Mouse (Mus musculus) stomach, embryonic 15.5 days (tissue): ENCODE data around the gene Naa11. TPM values are rescaled to one million over a fixed set of nuclear protein-coding genes. Genes with fewer than 3 reads are reported as not detected.

Experiments used
- ATAC-seq: fragments of 200-750 bp; cut with Nextera tagmentation; 2 replicates; pipeline ENCODE4 v1.8.0; 2017; ENCODE audit warnings: low read depth, moderate number of reproducible peaks, moderate TSS enrichment; ENCODE audit not compliant: insufficient read depth, low FRiP score
- H3K27ac ChIP-seq: fragments of 300-500 bp; sonication (generic); 2 replicates; pipeline ENCODE4 v1.5.1; 2015; ENCODE audit warnings: mild to moderate bottlenecking, inconsistent platforms
- H3K27me3 ChIP-seq: fragments of 300-500 bp; sonication (generic); replicated peaks from 2 replicates; pipeline ENCODE4 v1.6.1; 2015; ENCODE audit warnings: inconsistent platforms
- H3K36me3 ChIP-seq: fragments of 300-500 bp; sonication (generic); 2 replicates; pipeline ENCODE4 v1.6.1; 2015; ENCODE audit warnings: inconsistent platforms
- H3K4me1 ChIP-seq: fragments of 300-500 bp; sonication (generic); 2 replicates; pipeline ENCODE4 v1.6.1; 2015; ENCODE audit warnings: inconsistent platforms
- H3K4me2 ChIP-seq: fragments of 300-500 bp; sonication (generic); 2 replicates; pipeline ENCODE4 v1.6.1; 2015; ENCODE audit warnings: mild to moderate bottlenecking, inconsistent platforms
- H3K4me3 ChIP-seq: fragments of 300-500 bp; sonication (generic); replicated peaks from 2 replicates; pipeline ENCODE4 v1.5.1; 2015; ENCODE audit warnings: inconsistent platforms
- H3K9ac ChIP-seq: fragments of 300-500 bp; sonication (generic); 2 replicates; pipeline ENCODE4 v1.6.1; 2015; ENCODE audit warnings: inconsistent platforms
- H3K9me3 ChIP-seq: fragments of 300-500 bp; sonication (generic); 2 replicates; pipeline ENCODE4 v1.6.1; 2016; ENCODE audit warnings: inconsistent platforms
- WGBS: fragments of 180-500 bp; shearing (Covaris S2); methylation state at CpG from one replicate; pipeline ENCODE4 v1.1.7; 2015; 5-methylcytosine and 5-hydroxymethylcytosine counted together
- polyA plus RNA-seq: library from polyadenylated mRNA; unstranded; fragments of >200 nt; fragmentation: Nextera tagmentation; extraction: Ambion mirVana; gene quantifications from 2 replicates; pipeline ENCODE4 v1.2.1, GENCODE M21; 2015

Gene Naa11
- polyA plus RNA-seq, 1 experiment from 2014 or later = 0.06 TPM

- ATAC-seq = no peak
- Histone ChIP-seq H3K4me3 (no peak overlapping the region; the same call in 1 of the 2 replicates), H3K27me3 (no peaks in the 10 kb centered on the region), H3K9ac (no peak overlapping the region), H3K4me2 (peak overlapping the region; percentile 29), H3K9me3 (no peaks in the 10 kb centered on the region), H3K27ac (no peak overlapping the region), H3K4me1 (0 out of 2 replicates have a peak, but pooled peaks cover 2% of the 10 kb centered on the region), H3K36me3 (no peaks in the 10 kb centered on the region)
- 31% methylated on average over 14 of the region's 14 CpGs for WGBS
Observed at GRCm38 (mm10) chr5:97382548-97383222, 9.5 kb downstream of the Naa11 start.

GRCm38 (mm10) chr5:97379976-97380375 lies 12.2 kb downstream of the Naa11 start:
- H3K4me3 ChIP-seq = no peak overlapping the region
- H3K9me3 ChIP-seq = no peaks in the 10 kb centered on the region
- 38% methylated on average over 3 of the region's 3 CpGs for WGBS
- 0 out of 2 replicates have a peak, but pooled peaks cover 2% of the 10 kb centered on the region for H3K4me1 ChIP-seq
- H3K36me3 ChIP-seq = no peaks in the 10 kb centered on the region
- no peak overlapping the region for H3K9ac ChIP-seq
- H3K27ac ChIP-seq = no peak overlapping the region
- no peaks in the 10 kb centered on the region for H3K27me3 ChIP-seq
- H3K4me2 ChIP-seq = no peak overlapping the region
- no peak for ATAC-seq

GRCm38 (mm10) chr5:97364781-97365180 lies 27.4 kb downstream of the Naa11 start:
- 74% methylated on average over 8 of the region's 8 CpGs for WGBS
- H3K36me3 ChIP-seq = no peaks in the 10 kb centered on the region
- no peaks in the 10 kb centered on the region for H3K4me1 ChIP-seq
- H3K4me2 ChIP-seq = no peak overlapping the region
- H3K9ac ChIP-seq = no peak overlapping the region
- no peak overlapping the region for H3K4me3 ChIP-seq
- no peaks in the 10 kb centered on the region for H3K27me3 ChIP-seq
- H3K9me3 ChIP-seq = no peaks in the 10 kb centered on the region
- H3K27ac ChIP-seq = no peak overlapping the region
- ATAC-seq = no peak

GRCm38 (mm10) chr5:97364252-97364651 lies 27.9 kb downstream of the Naa11 start:
- Histone ChIP-seq H3K9ac (no peak overlapping the region), H3K4me3 (no peak overlapping the region), H3K27ac (no peak overlapping the region), H3K27me3 (no peaks in the 10 kb centered on the region), H3K4me1 (no peaks in the 10 kb centered on the region), H3K9me3 (no peaks in the 10 kb centered on the region), H3K36me3 (no peaks in the 10 kb centered on the region), H3K4me2 (no peak overlapping the region)
- WGBS = 43% methylated on average over 8 of the region's 8 CpGs
- ATAC-seq = no peak

GRCm38 (mm10) chr5:97362539-97362938 lies 29.6 kb downstream of the Naa11 start:
- no peaks in the 10 kb centered on the region for H3K9me3 ChIP-seq
- no peaks in the 10 kb centered on the region for H3K27me3 ChIP-seq
- H3K4me3 ChIP-seq = no peak overlapping the region
- H3K4me1 ChIP-seq = no peaks in the 10 kb centered on the region
- H3K9ac ChIP-seq = no peak overlapping the region
- H3K36me3 ChIP-seq = no peaks in the 10 kb centered on the region
- ATAC-seq = no peak
- WGBS = 55% methylated on average over 2 of the region's 2 CpGs
- no peak overlapping the region for H3K4me2 ChIP-seq
- no peak overlapping the region for H3K27ac ChIP-seq

GRCm38 (mm10) chr5:97359104-97359503 lies 33.1 kb downstream of the Naa11 start:
- Histone ChIP-seq H3K27ac (no peak overlapping the region), H3K4me3 (no peak overlapping the region), H3K36me3 (no peaks in the 10 kb centered on the region), H3K27me3 (no peaks in the 10 kb centered on the region), H3K4me2 (no peak overlapping the region), H3K4me1 (no peaks in the 10 kb centered on the region), H3K9me3 (no peaks in the 10 kb centered on the region), H3K9ac (no peak overlapping the region)
- ATAC-seq = no peak
- WGBS = 62% methylated on average over 4 of the region's 4 CpGs

- Histone ChIP-seq H3K9me3 (no peaks in the 10 kb centered on the region), H3K36me3 (no peaks in the 10 kb centered on the region), H3K9ac (no peak overlapping the region), H3K27me3 (no peaks in the 10 kb centered on the region), H3K4me2 (no peak overlapping the region), H3K4me1 (no peaks in the 10 kb centered on the region), H3K27ac (no peak overlapping the region), H3K4me3 (no peak overlapping the region)
- 48% methylated on average over 2 of the region's 2 CpGs for WGBS
- no peak for ATAC-seq
Observed at GRCm38 (mm10) chr5:97356135-97356534, 36.0 kb downstream of the Naa11 start.

GRCm38 (mm10) chr5:97355152-97355551 lies 37.0 kb downstream of the Naa11 start:
- 90% methylated on average over 2 of the region's 2 CpGs for WGBS

GRCm38 (mm10) chr5:97348760-97349159 lies 43.4 kb downstream of the Naa11 start:
- no peak overlapping the region for H3K27ac ChIP-seq
- 37% methylated on average over 2 of the region's 2 CpGs for WGBS
- H3K4me3 ChIP-seq = no peak overlapping the region
- no peak overlapping the region for H3K9ac ChIP-seq
- H3K36me3 ChIP-seq = no peaks in the 10 kb centered on the region
- no peaks in the 10 kb centered on the region for H3K9me3 ChIP-seq
- no peak overlapping the region for H3K4me2 ChIP-seq
- H3K4me1 ChIP-seq = no peaks in the 10 kb centered on the region
- no peaks in the 10 kb centered on the region for H3K27me3 ChIP-seq
- ATAC-seq = peak; percentile 47; the same call in 1 of the 2 replicates

More at GRCm38 (mm10) chr5:97355152-97355551, 37.0 kb downstream of the Naa11 start:
- no peaks in the 10 kb centered on the region for H3K36me3 ChIP-seq
- no peaks in the 10 kb centered on the region for H3K27me3 ChIP-seq
- H3K4me3 ChIP-seq = no peak overlapping the region
- H3K4me2 ChIP-seq = no peak overlapping the region
- ATAC-seq = no peak
- no peaks in the 10 kb centered on the region for H3K4me1 ChIP-seq
- H3K9me3 ChIP-seq = no peaks in the 10 kb centered on the region
- H3K9ac ChIP-seq = no peak overlapping the region
- no peak overlapping the region for H3K27ac ChIP-seq

GRCm38 (mm10) chr5:97348310-97348709 lies 43.9 kb downstream of the Naa11 start:
- no peak overlapping the region for H3K4me2 ChIP-seq
- WGBS = 65% methylated on average over 8 of the region's 8 CpGs
- H3K36me3 ChIP-seq = no peaks in the 10 kb centered on the region
- no peaks in the 10 kb centered on the region for H3K4me1 ChIP-seq
- no peak overlapping the region for H3K4me3 ChIP-seq
- no peak overlapping the region for H3K27ac ChIP-seq
- no peak for ATAC-seq
- H3K9ac ChIP-seq = no peak overlapping the region
- H3K9me3 ChIP-seq = no peaks in the 10 kb centered on the region
- no peaks in the 10 kb centered on the region for H3K27me3 ChIP-seq

GRCm38 (mm10) chr5:97345732-97346253 lies 46.4 kb downstream of the Naa11 start:
- Histone ChIP-seq H3K9ac (no peak overlapping the region), H3K4me3 (no peak overlapping the region), H3K4me2 (no peak overlapping the region), H3K4me1 (no peaks in the 10 kb centered on the region), H3K9me3 (no peaks in the 10 kb centered on the region), H3K36me3 (no peaks in the 10 kb centered on the region), H3K27me3 (no peaks in the 10 kb centered on the region), H3K27ac (no peak overlapping the region)
- ATAC-seq = no peak
- WGBS = 88% methylated on average over 10 of the region's 10 CpGs

- H3K4me3 ChIP-seq = no peak overlapping the region
- H3K27ac ChIP-seq = no peak overlapping the region
- ATAC-seq = no peak
- H3K9ac ChIP-seq = no peak overlapping the region
- no peaks in the 10 kb centered on the region for H3K9me3 ChIP-seq
- no peaks in the 10 kb centered on the region for H3K36me3 ChIP-seq
- H3K27me3 ChIP-seq = no peaks in the 10 kb centered on the region
- no peaks in the 10 kb centered on the region for H3K4me1 ChIP-seq
- no peak overlapping the region for H3K4me2 ChIP-seq
Observed at GRCm38 (mm10) chr5:97345129-97345528, 47.0 kb downstream of the Naa11 start.
